Mouse (Mus musculus) G1E (cell line): ENCODE data around the gene Ccdc181.

Experiments used
- CTCF ChIP-seq: IDR thresholded peaks from 2 replicates; pipeline ENCODE4 v1.5.1; 2012; ENCODE audit warnings: low read depth, low read length, inconsistent platforms, mixed read lengths
- TAL1 ChIP-seq: conservative IDR thresholded peaks from 2 replicates; pipeline ENCODE4 v1.6.1; 2012; ENCODE audit warnings: low read depth, low read length, inconsistent platforms, mixed read lengths

DNA sequence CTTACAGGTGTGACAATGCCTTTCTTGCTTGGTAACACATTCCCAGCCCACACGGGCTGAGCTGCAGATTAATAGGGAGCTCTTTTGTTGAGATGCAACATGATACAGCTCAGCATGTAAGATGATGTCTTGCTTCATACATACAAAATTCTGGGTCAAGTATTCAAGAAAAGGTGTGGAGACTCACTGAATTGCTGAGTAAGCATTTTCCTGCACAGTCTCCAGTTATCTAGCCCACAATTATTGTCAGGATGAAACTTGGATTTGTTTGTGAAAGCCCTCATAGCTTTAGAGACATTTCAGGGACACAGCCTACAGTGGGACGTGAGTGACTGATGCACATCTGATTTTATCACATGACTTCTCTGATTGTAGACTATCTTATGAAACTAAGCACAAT, 33.9 kb upstream of the Ccdc181 start:
- TF ChIP-seq CTCF: no peak
- no peak for TF ChIP-seq TAL1
